Comparison of ENCODE assay signal across 12 mouse cellular contexts in genomic region chr12:85112550-85113251, GRCm38 (mm10). TPM values are rescaled to one million over a fixed set of nuclear protein-coding genes. Genes with fewer than 3 reads are reported as not detected.
DNase-seq lines count a peak whose midpoint lies in the region; ATAC-seq and TF ChIP-seq lines count a peak whose summit lies in the region.
"Had no signal": no experiment of that assay in that cellular context is flagged by ENCODE, and none has a peak within 500 bp of the region (broad histone marks: within the 10 kb centered on the region; RNA-seq: fewer than 3 reads in every experiment).

No protein-coding gene starts in this region.

- H3K4me3 ChIP-seq in heart, embryonic 13.5 days = peak overlapping the region; percentile 98
- no peak overlapping the region for H3K4me3 ChIP-seq in midbrain, embryonic 14.5 days (replicated peaks; ENCODE audit: low read depth, low read length)
- no peak overlapping the region for H3K4me3 ChIP-seq in midbrain, embryonic 11.5 days (ENCODE audit: low read depth, low read length)
- peak overlapping the region; percentile 93 for H3K4me3 ChIP-seq in kidney, embryonic 15.5 days (replicated peaks)
- H3K4me3 ChIP-seq in small intestine, adult 2 months (ENCODE audit: low read depth, low read length) = no peak overlapping the region

- H3K27ac ChIP-seq in heart, embryonic 13.5 days (replicated peaks) = peak overlapping the region; percentile 95
- H3K27ac ChIP-seq in midbrain, embryonic 14.5 days (replicated peaks; ENCODE audit: low read depth, low read length) = no peak overlapping the region
- H3K27ac ChIP-seq in midbrain, embryonic 11.5 days (ENCODE audit: low read depth, low read length) = no peak overlapping the region
- H3K27ac ChIP-seq in kidney, embryonic 15.5 days = peak overlapping the region; percentile 45
- H3K27ac ChIP-seq in small intestine, adult 2 months (ENCODE audit: insufficient read depth, low read depth, low read length) = peak overlapping the region; percentile 94
- H3K27ac ChIP-seq: midbrain, embryonic 12.5 days had no signal

- peaks cover 33% of the 10 kb centered on the region for H3K36me3 ChIP-seq in heart, embryonic 13.5 days
- H3K36me3 ChIP-seq in midbrain, embryonic 14.5 days (ENCODE audit: control insufficient read depth, insufficient read depth, low read length) = no peaks in the 10 kb centered on the region; the same call in 1 of the 2 replicates
- H3K36me3 ChIP-seq in midbrain, embryonic 11.5 days (ENCODE audit: control insufficient read depth, insufficient read depth, low read length) = no peaks in the 10 kb centered on the region
- peaks cover 29% of the 10 kb centered on the region for H3K36me3 ChIP-seq in kidney, embryonic 15.5 days
- peaks cover 23% of the 10 kb centered on the region for H3K36me3 ChIP-seq in small intestine, adult 2 months (ENCODE audit: control insufficient read depth, insufficient read depth, low read length)

- 75% methylated on average over 7 of the region's 7 CpGs for WGBS in heart, embryonic 13.5 days
- WGBS in midbrain, embryonic 14.5 days = 97% methylated on average over 7 of the region's 7 CpGs
- WGBS in midbrain, embryonic 11.5 days = 91% methylated on average over 7 of the region's 7 CpGs
- 80% methylated on average over 7 of the region's 7 CpGs for WGBS in kidney, embryonic 15.5 days
- 52% methylated on average over 7 of the region's 7 CpGs for WGBS in small intestine, adult 2 months

- H3K4me2 ChIP-seq in heart, embryonic 13.5 days = peak overlapping the region; percentile 90
- H3K4me2 ChIP-seq in midbrain, embryonic 14.5 days (ENCODE audit: low read length) = peak overlapping the region; percentile 90; the same call in 1 of the 2 replicates
- no peak overlapping the region for H3K4me2 ChIP-seq in midbrain, embryonic 11.5 days
- H3K4me2 ChIP-seq in kidney, embryonic 15.5 days = peak overlapping the region; percentile 82

- ATAC-seq in heart, embryonic 13.5 days (ENCODE audit: extremely low read depth, insufficient number of reproducible peaks, low FRiP score, low TSS enrichment) = no peak
- no peak for ATAC-seq in midbrain, embryonic 14.5 days (ENCODE audit: low FRiP score, low TSS enrichment)
- ATAC-seq in midbrain, embryonic 11.5 days (ENCODE audit: low FRiP score) = no peak
- no peak for ATAC-seq in kidney, embryonic 15.5 days (replicated peaks; ENCODE audit: low FRiP score)

- no peak for TF ChIP-seq POLR2A in small intestine, adult 2 months (IDR thresholded peaks at IDR 0.05; ENCODE audit: low read depth, low read length)

- peak overlapping the region; percentile 99 for H3K9ac ChIP-seq in heart, embryonic 13.5 days
- no peak overlapping the region for H3K9ac ChIP-seq in midbrain, embryonic 14.5 days (replicated peaks; ENCODE audit: low read length)
- H3K9ac ChIP-seq in midbrain, embryonic 11.5 days (ENCODE audit: low read length) = no peak overlapping the region
- no peak overlapping the region for H3K9ac ChIP-seq in kidney, embryonic 15.5 days

- H3K4me1 ChIP-seq in heart, embryonic 13.5 days = peaks cover 44% of the 10 kb centered on the region
- peaks cover 22% of the 10 kb centered on the region for H3K4me1 ChIP-seq in midbrain, embryonic 14.5 days (ENCODE audit: control insufficient read depth, insufficient read depth, low read length)
- H3K4me1 ChIP-seq in midbrain, embryonic 11.5 days (ENCODE audit: control insufficient read depth, insufficient read depth, low read length) = peaks cover 18% of the 10 kb centered on the region
- peaks cover 35% of the 10 kb centered on the region for H3K4me1 ChIP-seq in kidney, embryonic 15.5 days
- H3K4me1 ChIP-seq in small intestine, adult 2 months (ENCODE audit: control insufficient read depth, insufficient read depth, insufficient read length, low read length) = peaks cover 11% of the 10 kb centered on the region; the same call in 1 of the 2 replicates

- no peak for DNase-seq in heart, postnatal 4 days
- DNase-seq in midbrain, embryonic 14.5 days = no peak
- DNase-seq in midbrain, embryonic 11.5 days (ENCODE audit: low spot score, missing footprints) = no peak
- DNase-seq in adipocyte (ENCODE audit: low spot score) = no peak
- DNase-seq in right cerebral cortex, postnatal 25 days = no peak
- DNase-seq: adrenal gland, adult 8-10 months; cerebellum, postnatal 36 days had no signal

- no peak for TF ChIP-seq CTCF in small intestine, adult 2 months (IDR thresholded peaks at IDR 0.05; ENCODE audit: extremely low read depth, insufficient read length, insufficient replicate concordance, low read depth, low read length)

- H3K9me3 ChIP-seq in heart, embryonic 13.5 days = no peaks in the 10 kb centered on the region
- H3K9me3 ChIP-seq in midbrain, embryonic 14.5 days (ENCODE audit: control insufficient read depth, low read length) = no peaks in the 10 kb centered on the region
- H3K9me3 ChIP-seq in midbrain, embryonic 11.5 days (ENCODE audit: control insufficient read depth, low read length) = no peaks in the 10 kb centered on the region
- no peaks in the 10 kb centered on the region for H3K9me3 ChIP-seq in kidney, embryonic 15.5 days (replicated peaks)
- H3K9me3 ChIP-seq: midbrain, embryonic 12.5 days had no signal

- no peaks in the 10 kb centered on the region for H3K27me3 ChIP-seq in heart, embryonic 13.5 days (replicated peaks)
- no peaks in the 10 kb centered on the region for H3K27me3 ChIP-seq in midbrain, embryonic 14.5 days (ENCODE audit: control insufficient read depth, insufficient read depth, low read length)
- no peaks in the 10 kb centered on the region for H3K27me3 ChIP-seq in midbrain, embryonic 11.5 days (ENCODE audit: control insufficient read depth, insufficient read depth, low read length)
- no peaks in the 10 kb centered on the region for H3K27me3 ChIP-seq in kidney, embryonic 15.5 days
- no peaks in the 10 kb centered on the region for H3K27me3 ChIP-seq in small intestine, adult 2 months (ENCODE audit: control insufficient read depth, insufficient read depth, low read length)
- H3K27me3 ChIP-seq: midbrain, embryonic 12.5 days had no signal

RNA-seq across cellular contexts. Expression of gene Dlst, which starts 2.1 kb away (rescaled TPM):
- 176 and 193 TPM in 2 replicates for polyA plus RNA-seq in heart, embryonic 13.5 days (2015; fragmentation: Nextera tagmentation; extraction: Ambion mirVana)
- total RNA-seq in heart, postnatal 4 days (2021) = 100 to 1,000 TPM; 538 to 559 TPM
- polyA plus RNA-seq in midbrain, embryonic 14.5 days (2014; fragmentation: Nextera tagmentation; extraction: Ambion mirVana) = 67.9 and 98.0 TPM in 2 replicates
- 93.9 and 97.0 TPM in 2 replicates for polyA plus RNA-seq in midbrain, embryonic 11.5 days (2014; fragmentation: Nextera tagmentation; extraction: Ambion mirVana)
- 120 and 123 TPM in 2 replicates for polyA plus RNA-seq in kidney, embryonic 15.5 days (2015; fragmentation: Nextera tagmentation; extraction: Ambion mirVana)
- polyA plus RNA-seq in small intestine, adult 2 months (2012; rRNA removed) = 74.2 and 125 TPM in 2 replicates

RNA-seq across cellular contexts. Expression of gene Prox2, which starts 2.1 kb away (rescaled TPM):
- 1.9 and 2.8 TPM in 2 replicates for polyA plus RNA-seq in heart, embryonic 13.5 days (2015; fragmentation: Nextera tagmentation; extraction: Ambion mirVana)
- total RNA-seq in heart, postnatal 4 days (2021) = 1 to 10 TPM; 2.3 to 2.6 TPM
- polyA plus RNA-seq in midbrain, embryonic 14.5 days (2014; fragmentation: Nextera tagmentation; extraction: Ambion mirVana) = 1.7 and 2.1 TPM in 2 replicates
- polyA plus RNA-seq in midbrain, embryonic 11.5 days (2014; fragmentation: Nextera tagmentation; extraction: Ambion mirVana) = 2.6 and 3.6 TPM in 2 replicates
- 3.4 and 4.2 TPM in 2 replicates for polyA plus RNA-seq in kidney, embryonic 15.5 days (2015; fragmentation: Nextera tagmentation; extraction: Ambion mirVana)
- 0.42 and 1.3 TPM in 2 replicates for polyA plus RNA-seq in small intestine, adult 2 months (2012; rRNA removed)

RNA-seq across cellular contexts. Expression of gene Rps6kl1, which starts 38.4 kb away (rescaled TPM):
- 1.2 and 1.3 TPM in 2 replicates for polyA plus RNA-seq in heart, embryonic 13.5 days (2015; fragmentation: Nextera tagmentation; extraction: Ambion mirVana)
- 1 to 10 TPM; 2.3 to 3.0 TPM for total RNA-seq in heart, postnatal 4 days (2021)
- 22.2 and 27.1 TPM in 2 replicates for polyA plus RNA-seq in midbrain, embryonic 14.5 days (2014; fragmentation: Nextera tagmentation; extraction: Ambion mirVana)
- 1.9 and 2.1 TPM in 2 replicates for polyA plus RNA-seq in midbrain, embryonic 11.5 days (2014; fragmentation: Nextera tagmentation; extraction: Ambion mirVana)
- polyA plus RNA-seq in kidney, embryonic 15.5 days (2015; fragmentation: Nextera tagmentation; extraction: Ambion mirVana) = 1.0 and 1.4 TPM in 2 replicates
- polyA plus RNA-seq in small intestine, adult 2 months (2012; rRNA removed) = 0.25 and 0.68 TPM in 2 replicates
- total RNA-seq: hematopoietic stem cell, adult 5-6 weeks had no signal

Comparison
In these comparisons a context has a peak if more than half of its experiments do, and no peak if none do; other contexts are left out.
1. H3K27ac ChIP-seq: peak in heart, embryonic 13.5 days (single experiment), kidney, embryonic 15.5 days (single experiment) and small intestine, adult 2 months (single experiment); none in midbrain, embryonic 14.5 days (single experiment) and midbrain, embryonic 11.5 days (single experiment).
2. H3K4me3 ChIP-seq: peak in heart, embryonic 13.5 days (single experiment) and kidney, embryonic 15.5 days (single experiment); none in midbrain, embryonic 14.5 days (single experiment), midbrain, embryonic 11.5 days (single experiment) and small intestine, adult 2 months (single experiment).